Mouse (Mus musculus): ENCODE data around the gene Hoxb8.

The Hoxb8 gene

GRCm38 (mm10) chr11:96281855-96282570, at the start of gene Hoxb8:
Gene Hoxb8 (plus strand): TSS chr11:96281905.
- no peak for DNase-seq

- DNase-seq: no peak
Observed at GRCm38 (mm10) chr11:96234906-96235305, 46.8 kb upstream of the Hoxb8 start.

GRCm38 (mm10) chr11:96240211-96240610, 41.5 kb upstream of the Hoxb8 start:
- no peak for DNase-seq

GRCm38 (mm10) chr11:96250901-96251300, 30.8 kb upstream of the Hoxb8 start:
- no peak for DNase-seq

GRCm38 (mm10) chr11:96251480-96252031, 30.1 kb upstream of the Hoxb8 start:
- DNase-seq: no peak

GRCm38 (mm10) chr11:96252541-96253120, 29.1 kb upstream of the Hoxb8 start:
- DNase-seq: no peak

GRCm38 (mm10) chr11:96254221-96254620, 27.5 kb upstream of the Hoxb8 start:
- DNase-seq: no peak

GRCm38 (mm10) chr11:96255111-96255995, 26.4 kb upstream of the Hoxb8 start:
- DNase-seq: no peak

- DNase-seq: no peak
Observed at GRCm38 (mm10) chr11:96255996-96256445, 25.7 kb upstream of the Hoxb8 start.

GRCm38 (mm10) chr11:96257141-96257540, 24.6 kb upstream of the Hoxb8 start:
- no peak for DNase-seq

- no peak for DNase-seq
Observed at GRCm38 (mm10) chr11:96259038-96259437, 22.7 kb upstream of the Hoxb8 start.

GRCm38 (mm10) chr11:96259511-96259910, 22.2 kb upstream of the Hoxb8 start:
- DNase-seq: no peak

GRCm38 (mm10) chr11:96260310-96260970, 21.3 kb upstream of the Hoxb8 start:
- no peak for DNase-seq

GRCm38 (mm10) chr11:96261323-96261890, 20.3 kb upstream of the Hoxb8 start:
- no peak for DNase-seq

GRCm38 (mm10) chr11:96262262-96262830, 19.4 kb upstream of the Hoxb8 start:
- DNase-seq: no peak

- DNase-seq: no peak
Observed at GRCm38 (mm10) chr11:96263636-96264389, 17.9 kb upstream of the Hoxb8 start.

GRCm38 (mm10) chr11:96264390-96265020, 17.2 kb upstream of the Hoxb8 start:
- DNase-seq: no peak

GRCm38 (mm10) chr11:96265954-96266353, 15.8 kb upstream of the Hoxb8 start:
- no peak for DNase-seq

GRCm38 (mm10) chr11:96267021-96267920, 14.4 kb upstream of the Hoxb8 start:
- no peak for DNase-seq

Data from right cerebral cortex, postnatal 25 days (tissue).